Mouse (Mus musculus) MEL (cell line): ENCODE measurements around the gene Lmx1b. TPM values are rescaled to one million over a fixed set of nuclear protein-coding genes. Genes with fewer than 3 reads are reported as not detected.

Experiments
- DNase-seq: peaks from one replicate; pipeline ENCODE4 v3.0.0; 2011; ENCODE audit warnings: low read depth, low spot score
- H3K27ac ChIP-seq: 2 replicates; pipeline ENCODE4 v1.5.1; 2012; ENCODE audit warnings: low read depth, mild to moderate bottlenecking, control low read depth, low read length, moderate library complexity; ENCODE audit not compliant: control insufficient read depth
- H3K27me3 ChIP-seq, 2 experiments: fragments of 150-350 bp in 1 of 2; sonication (generic) in 1 of 2; 2 replicates each; pipeline ENCODE4 v1.6.1; 2012; ENCODE audit warnings: low read length in 2 of 2, mild to moderate bottlenecking in 2 of 2, improper control_type of control experiment in 1 of 2, moderate library complexity in 1 of 2; ENCODE audit not compliant: insufficient read depth in 2 of 2, control insufficient read depth in 1 of 2
- H3K36me3 ChIP-seq, 2 experiments: 2 replicates each; pipeline ENCODE4 v1.6.1; 2012 to 2014; ENCODE audit warnings: low read length in 2 of 2, improper control_type of control experiment in 1 of 2, inconsistent platforms in 1 of 2, mild to moderate bottlenecking in 1 of 2; ENCODE audit not compliant: insufficient read depth in 2 of 2, control insufficient read depth in 1 of 2
- H3K4me1 ChIP-seq, 2 experiments: fragments of 150-350 bp in 1 of 2; sonication (generic) in 1 of 2; 2 replicates each; pipeline ENCODE4 v1.6.1; 2012; ENCODE audit warnings: low read length in 2 of 2, improper control_type of control experiment in 1 of 2, mild to moderate bottlenecking in 1 of 2; ENCODE audit not compliant: insufficient read depth in 2 of 2, control insufficient read depth in 1 of 2
- H3K4me3 ChIP-seq, 2 experiments: fragments of 150-350 bp in 1 of 2; sonication (generic) in 1 of 2; 2 replicates each; pipeline ENCODE4 v1.5.1; 2012; ENCODE audit warnings: low read depth in 2 of 2, low read length in 2 of 2, mild to moderate bottlenecking in 2 of 2, moderate library complexity in 2 of 2, control low read depth in 1 of 2, improper control_type of control experiment in 1 of 2; ENCODE audit not compliant: control insufficient read depth in 1 of 2, insufficient read depth in 1 of 2
- H3K79me2 ChIP-seq: 2 replicates; pipeline ENCODE4 v1.6.1; 2012; ENCODE audit warnings: mild to moderate bottlenecking, low read length, moderate library complexity; ENCODE audit not compliant: control insufficient read depth, poor library complexity, insufficient read depth
- H3K9ac ChIP-seq: 2 replicates; pipeline ENCODE4 v1.6.1; 2012; ENCODE audit warnings: low read depth, mild to moderate bottlenecking, control low read depth, low read length, moderate library complexity; ENCODE audit not compliant: control insufficient read depth, poor library complexity, severe bottlenecking
- H3K9me3 ChIP-seq: fragments of 150-350 bp; sonication (generic); replicated peaks from 2 replicates; pipeline ENCODE4 v1.6.1; 2012; ENCODE audit warnings: mild to moderate bottlenecking, low read length, improper control_type of control experiment, moderate library complexity; ENCODE audit not compliant: insufficient read depth
- BHLHE40 ChIP-seq: IDR thresholded peaks from 2 replicates; pipeline ENCODE4 v1.6.1; 2012; ENCODE audit warnings: low read depth, mild to moderate bottlenecking, inconsistent platforms, low read length, improper control_type of control experiment, borderline replicate concordance
- CHD1 ChIP-seq: IDR thresholded peaks from 2 replicates; pipeline ENCODE4 v1.6.1; 2012; ENCODE audit warnings: low read depth, mild to moderate bottlenecking, inconsistent platforms, low read length, improper control_type of control experiment
- GATA1 ChIP-seq: IDR thresholded peaks from 2 replicates; pipeline ENCODE4 v1.6.1; 2011; ENCODE audit warnings: low read depth, low read length, improper control_type of control experiment
- JUND ChIP-seq: IDR thresholded peaks from 2 replicates; pipeline ENCODE4 v1.6.1; 2011; ENCODE audit warnings: low read depth, mild to moderate bottlenecking, improper control_type of control experiment, low read length
- KAT2A ChIP-seq: conservative IDR thresholded peaks from 2 replicates; pipeline ENCODE4 v1.6.1; 2012; ENCODE audit warnings: low read depth, low read length, improper control_type of control experiment, inconsistent platforms
- MAFK ChIP-seq: IDR thresholded peaks from 2 replicates; pipeline ENCODE4 v1.6.1; 2011; ENCODE audit warnings: low read depth, mild to moderate bottlenecking, low read length, improper control_type of control experiment, borderline replicate concordance
- MAZ ChIP-seq: IDR thresholded peaks from 2 replicates; pipeline ENCODE4 v1.6.1; 2012; ENCODE audit warnings: low read depth, mild to moderate bottlenecking, inconsistent platforms, low read length, improper control_type of control experiment
- MEF2A ChIP-seq: IDR thresholded peaks from 2 replicates; pipeline ENCODE4 v1.6.1; 2014; ENCODE audit warnings: low read depth, mild to moderate bottlenecking, inconsistent platforms, low read length, improper control_type of control experiment; ENCODE audit not compliant: poor library complexity, insufficient replicate concordance, severe bottlenecking; ENCODE audit errors: extremely low read depth
- MXI1 ChIP-seq: IDR thresholded peaks from 2 replicates; pipeline ENCODE4 v1.6.1; 2011; ENCODE audit warnings: mild to moderate bottlenecking, low read depth, low read length, improper control_type of control experiment
- MYB ChIP-seq: IDR thresholded peaks from 2 replicates; pipeline ENCODE4 v1.6.1; 2011; ENCODE audit warnings: mild to moderate bottlenecking, low read depth, low read length, improper control_type of control experiment
- MYC ChIP-seq: IDR thresholded peaks from 2 replicates; pipeline ENCODE4 v1.6.1; 2011; ENCODE audit warnings: low read depth, mild to moderate bottlenecking, low read length, improper control_type of control experiment, moderate library complexity
- NRF1 ChIP-seq: IDR thresholded peaks from 2 replicates; pipeline ENCODE4 v1.6.1; 2014; ENCODE audit warnings: low read depth, mild to moderate bottlenecking, inconsistent platforms, low read length, improper control_type of control experiment, moderate library complexity; ENCODE audit not compliant: poor library complexity, insufficient read depth, severe bottlenecking
- POLR2AphosphoS2 ChIP-seq: IDR thresholded peaks from 2 replicates; pipeline ENCODE4 v1.6.1; 2011; ENCODE audit warnings: low read length, improper control_type of control experiment
- POLR2AphosphoS5 ChIP-seq: IDR thresholded peaks from 2 replicates; pipeline ENCODE4 v1.6.1; 2012; ENCODE audit warnings: low read depth, borderline replicate concordance, mild to moderate bottlenecking, inconsistent platforms, low read length, moderate library complexity, mixed read lengths
- RCOR1 ChIP-seq: IDR thresholded peaks from 2 replicates; pipeline ENCODE4 v1.6.1; 2012; ENCODE audit warnings: low read depth, mild to moderate bottlenecking, inconsistent platforms, low read length, improper control_type of control experiment
- SIN3A ChIP-seq: IDR thresholded peaks from 2 replicates; pipeline ENCODE4 v1.6.1; 2012; ENCODE audit warnings: low read length, improper control_type of control experiment, inconsistent platforms
- TAL1 ChIP-seq: IDR thresholded peaks from 2 replicates; pipeline ENCODE4 v1.6.1; 2012; ENCODE audit warnings: mild to moderate bottlenecking, inconsistent platforms, low read length, moderate library complexity, mixed read lengths
- TCF12 ChIP-seq: IDR thresholded peaks from 2 replicates; pipeline ENCODE4 v1.6.1; 2014; ENCODE audit warnings: low read depth, mild to moderate bottlenecking, inconsistent platforms, low read length, improper control_type of control experiment, moderate library complexity
- UBTF ChIP-seq: IDR thresholded peaks from 2 replicates; pipeline ENCODE4 v1.6.1; 2012; ENCODE audit warnings: low read depth, mild to moderate bottlenecking, inconsistent platforms, low read length, improper control_type of control experiment, moderate library complexity, borderline replicate concordance; ENCODE audit not compliant: insufficient read depth
- USF1 ChIP-seq: IDR thresholded peaks from 2 replicates; pipeline ENCODE4 v1.6.1; 2014; ENCODE audit warnings: low read depth, mild to moderate bottlenecking, inconsistent platforms, low read length, improper control_type of control experiment, moderate library complexity
- USF2 ChIP-seq, 2 experiments: IDR thresholded peaks; 2 replicates each; pipeline ENCODE4 v1.6.1; 2011 to 2012; ENCODE audit warnings: improper control_type of control experiment in 2 of 2, low read length in 2 of 2, borderline replicate concordance in 1 of 2, inconsistent platforms in 1 of 2, low read depth in 1 of 2, mild to moderate bottlenecking in 1 of 2; ENCODE audit not compliant: insufficient read depth in 1 of 2
- ZC3H11A ChIP-seq: IDR thresholded peaks from 2 replicates; pipeline ENCODE4 v1.6.1; 2012; ENCODE audit warnings: low read depth, mild to moderate bottlenecking, inconsistent platforms, low read length, improper control_type of control experiment
- ZKSCAN1 ChIP-seq: IDR thresholded peaks from 2 replicates; pipeline ENCODE4 v1.6.1; 2012; ENCODE audit warnings: low read depth, mild to moderate bottlenecking, inconsistent platforms, low read length, improper control_type of control experiment, moderate library complexity
- ZNF384 ChIP-seq: IDR thresholded peaks from 2 replicates; pipeline ENCODE4 v1.6.1; 2012; ENCODE audit warnings: low read depth, mild to moderate bottlenecking, inconsistent platforms, low read length, improper control_type of control experiment
- polyA plus RNA-seq, 2 experiments: library from polyadenylated mRNA; stranded (reverse) in 1 of 2; unstranded in 1 of 2; fragments of >175 nt in 1 of 2; fragments of >200 nt in 1 of 2; gene quantifications; 2 replicates each; pipeline versions ENCODE4 v1.2.1 to v1.2.4; 2012; ENCODE audit warnings: low replicate concordance in 2 of 2, low read depth in 1 of 2; ENCODE audit not compliant: insufficient read length in 2 of 2, insufficient read depth in 1 of 2, missing spikeins in 1 of 2
- total RNA-seq: library from RNA; depleted of rRNA; stranded (reverse); fragments of 300-350 nt; gene quantifications from 2 replicates; pipeline ENCODE4 v1.2.3, GENCODE M21; 2012

The Lmx1b gene
- total and polyA plus RNA-seq, 3 experiments = not detected

DNA sequence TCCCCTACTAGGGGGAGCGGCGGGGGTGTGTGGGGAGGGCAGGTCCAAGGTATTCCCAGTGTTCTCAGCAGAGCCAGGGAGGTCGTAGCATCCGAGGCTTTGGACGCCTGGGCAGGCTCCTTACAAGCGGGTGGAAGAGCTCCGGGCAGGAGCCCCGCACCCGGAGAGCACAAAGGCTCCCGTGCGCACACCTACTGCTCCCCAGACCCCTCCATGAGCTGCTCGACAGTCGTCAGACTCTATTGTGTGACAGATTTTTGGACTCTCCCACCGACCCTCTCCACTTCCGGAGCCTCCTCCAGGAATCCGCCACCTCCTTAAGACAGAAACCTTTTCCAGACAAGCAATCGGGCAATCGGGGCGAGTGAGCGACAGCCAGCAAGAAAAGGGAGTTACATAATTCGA is 4.2 kb downstream of the Lmx1b start:
- TF ChIP-seq USF1 (no peak), MAFK (no peak), NRF1 (no peak), CHD1 (no peak), JUND (no peak), MXI1 (no peak), ZNF384 (no peak), MYC (no peak), KAT2A (no peak), SIN3A (no peak), ZKSCAN1 (no peak), MAZ (no peak), POLR2AphosphoS2 (no peak), MYB (no peak), USF2 (IDR thresholded peaks at IDR 0.05; ENCODE audit: borderline replicate concordance in 1 of 2, insufficient read depth in 1 of 2, low read depth in 1 of 2, low read length in 2 of 2) (no peak)
- TF ChIP-seq, all 39 proteins: peak for 0
- Histone ChIP-seq H3K4me3 (no peak overlapping the region), H3K27me3 (peaks cover 0 to 5% of the 10 kb centered on the region in 2 experiments; a peak in 2 of 4 replicates), H3K27ac (no peak overlapping the region), H3K9ac (no peak overlapping the region), H3K4me1 (no peaks in the 10 kb centered on the region), H3K79me2 (no peaks in the 10 kb centered on the region), H3K9me3 (no peaks in the 10 kb centered on the region), H3K36me3 (no peaks in the 10 kb centered on the region)
- no peak for DNase-seq

- H3K27me3 ChIP-seq = peaks cover 0 to 5% of the 10 kb centered on the region in 2 experiments; a peak in 2 of 4 replicates
- H3K9ac ChIP-seq = no peak overlapping the region
- no peaks in the 10 kb centered on the region for H3K4me1 ChIP-seq
- TF ChIP-seq TCF12 = no peak
- TF ChIP-seq TAL1 = no peak
- TF ChIP-seq BHLHE40 = no peak
- TF ChIP-seq CHD1 = no peak
- no peak for TF ChIP-seq JUND
- TF ChIP-seq RCOR1 = no peak
- no peak for TF ChIP-seq MYC
- TF ChIP-seq UBTF = no peak
- no peak for TF ChIP-seq USF2 (IDR thresholded peaks at IDR 0.05; ENCODE audit: borderline replicate concordance in 1 of 2, insufficient read depth in 1 of 2, low read depth in 1 of 2, low read length in 2 of 2)
- no peak for TF ChIP-seq ZC3H11A
- TF ChIP-seq POLR2AphosphoS2 = no peak
- no peak for TF ChIP-seq SIN3A
- TF ChIP-seq POLR2AphosphoS5 = no peak
- no peak for TF ChIP-seq ZKSCAN1
- TF ChIP-seq MEF2A = no peak
- TF ChIP-seq GATA1 = no peak
- H3K9me3 ChIP-seq = no peaks in the 10 kb centered on the region
- H3K79me2 ChIP-seq = no peaks in the 10 kb centered on the region
- no peaks in the 10 kb centered on the region for H3K36me3 ChIP-seq
- H3K27ac ChIP-seq = no peak overlapping the region
- no peak overlapping the region for H3K4me3 ChIP-seq
- DNase-seq = no peak
Observed at GRCm38 (mm10) chr2:33635323-33636116, 4.8 kb downstream of the Lmx1b start.
